Mouse (Mus musculus): Measurements from ENCODE around the gene Nmur1. TPM values are rescaled to one million over a fixed set of nuclear protein-coding genes. Genes with fewer than 3 reads are reported as not detected.

Nmur1 gene
- polyA plus RNA-seq, 1 experiment from 2014 or later: not detected

GRCm38 (mm10) chr1:86421007-86421406, 5.0 kb downstream of the Nmur1 start:
- H3K27me3 ChIP-seq (ENCODE audit: insufficient read depth, low read length): no peaks in the 10 kb centered on the region
- ATAC-seq (no peak), DNase-seq (no peak)
- 68% methylated on average over 10 of the region's 10 CpGs for WGBS (ENCODE audit: insufficient replicate concordance)
- no peaks in the 10 kb centered on the region for H3K9me3 ChIP-seq (ENCODE audit: low read length)
- TF ChIP-seq CTCF (IDR thresholded peaks at IDR 0.05; ENCODE audit: low read depth): no peak
- TF ChIP-seq EP300 (IDR thresholded peaks at IDR 0.05; ENCODE audit: low read depth): no peak
- H3K27ac ChIP-seq (ENCODE audit: low read depth): no peak overlapping the region
- H3K4me1 ChIP-seq (ENCODE audit: insufficient read depth): no peaks in the 10 kb centered on the region
- H3K4me2 ChIP-seq (ENCODE audit: low read depth, low read length): no peak overlapping the region
- no peak overlapping the region for H3K9ac ChIP-seq (replicated peaks)
- no peaks in the 10 kb centered on the region for H3K36me3 ChIP-seq (replicated peaks; ENCODE audit: insufficient read depth, low read length)
- H3K4me3 ChIP-seq (ENCODE audit: low read depth, low read length): no peak overlapping the region

GRCm38 (mm10) chr1:86416321-86416720, 9.7 kb downstream of the Nmur1 start:
- Histone ChIP-seq H3K4me1 (ENCODE audit: insufficient read depth) (0 out of 2 replicates have a peak, but pooled peaks cover 4% of the 10 kb centered on the region), H3K4me3 (ENCODE audit: low read depth, low read length) (no peak overlapping the region), H3K36me3 (replicated peaks; ENCODE audit: insufficient read depth, low read length) (no peaks in the 10 kb centered on the region), H3K9me3 (ENCODE audit: low read length) (no peaks in the 10 kb centered on the region), H3K27me3 (ENCODE audit: insufficient read depth, low read length) (no peaks in the 10 kb centered on the region), H3K27ac (ENCODE audit: low read depth) (no peak overlapping the region), H3K4me2 (ENCODE audit: low read depth, low read length) (no peak overlapping the region), H3K9ac (replicated peaks) (no peak overlapping the region)
- WGBS (ENCODE audit: insufficient replicate concordance): 64% methylated on average over 6 of the region's 6 CpGs
- ATAC-seq: no peak
- peak; percentile 38 for DNase-seq
- peak; percentile 83 for TF ChIP-seq CTCF (IDR thresholded peaks at IDR 0.05; ENCODE audit: low read depth)
- TF ChIP-seq EP300 (IDR thresholded peaks at IDR 0.05; ENCODE audit: low read depth): no peak

GRCm38 (mm10) chr1:86415612-86416184, 10.3 kb downstream of the Nmur1 start:
- no peaks in the 10 kb centered on the region for H3K36me3 ChIP-seq (replicated peaks; ENCODE audit: insufficient read depth, low read length)
- ATAC-seq: no peak
- H3K9me3 ChIP-seq (ENCODE audit: low read length): no peaks in the 10 kb centered on the region
- no peak overlapping the region for H3K4me2 ChIP-seq (ENCODE audit: low read depth, low read length)
- H3K4me3 ChIP-seq (ENCODE audit: low read depth, low read length): no peak overlapping the region
- peak; percentile 70 for TF ChIP-seq CTCF (IDR thresholded peaks at IDR 0.05; ENCODE audit: low read depth)
- TF ChIP-seq EP300 (IDR thresholded peaks at IDR 0.05; ENCODE audit: low read depth): no peak
- DNase-seq: peak; percentile 59
- H3K4me1 ChIP-seq (ENCODE audit: insufficient read depth): 0 out of 2 replicates have a peak, but pooled peaks cover 4% of the 10 kb centered on the region
- WGBS (ENCODE audit: insufficient replicate concordance): 50% methylated on average over 7 of the region's 7 CpGs
- no peak overlapping the region for H3K9ac ChIP-seq (replicated peaks)
- no peaks in the 10 kb centered on the region for H3K27me3 ChIP-seq (ENCODE audit: insufficient read depth, low read length)
- H3K27ac ChIP-seq (ENCODE audit: low read depth): no peak overlapping the region

- no peak overlapping the region for H3K4me2 ChIP-seq (ENCODE audit: low read depth, low read length)
- DNase-seq: no peak
- no peaks in the 10 kb centered on the region for H3K36me3 ChIP-seq (replicated peaks; ENCODE audit: insufficient read depth, low read length)
- 0 out of 2 replicates have a peak, but pooled peaks cover 4% of the 10 kb centered on the region for H3K4me1 ChIP-seq (ENCODE audit: insufficient read depth)
- H3K9ac ChIP-seq (replicated peaks): no peak overlapping the region
- no peak overlapping the region for H3K4me3 ChIP-seq (ENCODE audit: low read depth, low read length)
- ATAC-seq: no peak
- WGBS (ENCODE audit: insufficient replicate concordance): 25% methylated on average over 2 of the region's 2 CpGs
- TF ChIP-seq CTCF (IDR thresholded peaks at IDR 0.05; ENCODE audit: low read depth) (no peak), EP300 (IDR thresholded peaks at IDR 0.05; ENCODE audit: low read depth) (no peak)
- H3K27me3 ChIP-seq (ENCODE audit: insufficient read depth, low read length): no peaks in the 10 kb centered on the region
- no peaks in the 10 kb centered on the region for H3K9me3 ChIP-seq (ENCODE audit: low read length)
- no peak overlapping the region for H3K27ac ChIP-seq (ENCODE audit: low read depth)
Observed at GRCm38 (mm10) chr1:86415144-86415543, 10.9 kb downstream of the Nmur1 start.

- Histone ChIP-seq H3K27ac (ENCODE audit: low read depth) (no peak overlapping the region), H3K27me3 (ENCODE audit: insufficient read depth, low read length) (no peaks in the 10 kb centered on the region), H3K36me3 (replicated peaks; ENCODE audit: insufficient read depth, low read length) (no peaks in the 10 kb centered on the region), H3K9me3 (ENCODE audit: low read length) (no peaks in the 10 kb centered on the region), H3K4me3 (ENCODE audit: low read depth, low read length) (no peak overlapping the region), H3K9ac (replicated peaks) (no peak overlapping the region), H3K4me1 (ENCODE audit: insufficient read depth) (0 out of 2 replicates have a peak, but pooled peaks cover 4% of the 10 kb centered on the region), H3K4me2 (ENCODE audit: low read depth, low read length) (no peak overlapping the region)
- ATAC-seq (no peak), DNase-seq (no peak)
- WGBS (ENCODE audit: insufficient replicate concordance): 63% methylated on average over 5 of the region's 5 CpGs
- TF ChIP-seq EP300 (IDR thresholded peaks at IDR 0.05; ENCODE audit: low read depth) (no peak), CTCF (IDR thresholded peaks at IDR 0.05; ENCODE audit: low read depth) (no peak)
Observed at GRCm38 (mm10) chr1:86414715-86415114, 11.3 kb downstream of the Nmur1 start.

- no peaks in the 10 kb centered on the region for H3K36me3 ChIP-seq (replicated peaks; ENCODE audit: insufficient read depth, low read length)
- peaks cover 14% of the 10 kb centered on the region; the same call in 1 of the 2 replicates for H3K4me1 ChIP-seq (ENCODE audit: insufficient read depth)
- H3K27ac ChIP-seq (ENCODE audit: low read depth): no peak overlapping the region
- 0 out of 2 replicates have a peak, but pooled peaks cover 3% of the 10 kb centered on the region for H3K9me3 ChIP-seq (ENCODE audit: low read length)
- TF ChIP-seq EP300 (IDR thresholded peaks at IDR 0.05; ENCODE audit: low read depth) (no peak), CTCF (IDR thresholded peaks at IDR 0.05; ENCODE audit: low read depth) (no peak)
- no peak overlapping the region for H3K9ac ChIP-seq (replicated peaks)
- no peak overlapping the region for H3K4me3 ChIP-seq (ENCODE audit: low read depth, low read length)
- ATAC-seq: no peak
- H3K4me2 ChIP-seq (ENCODE audit: low read depth, low read length): no peak overlapping the region
- DNase-seq: no peak
- WGBS (ENCODE audit: insufficient replicate concordance): 79% methylated on average over 2 of the region's 2 CpGs
- no peaks in the 10 kb centered on the region for H3K27me3 ChIP-seq (ENCODE audit: insufficient read depth, low read length)
Observed at GRCm38 (mm10) chr1:86409476-86409875, 16.6 kb downstream of the Nmur1 start.
